8 mouse cellular contexts compared by ENCODE assay signal in genomic region chr4:120650208-120650592, GRCm38 (mm10). TPM values are rescaled to one million over a fixed set of nuclear protein-coding genes. Genes with fewer than 3 reads are reported as not detected.
DNase-seq lines count a peak whose midpoint lies in the region; ATAC-seq and TF ChIP-seq lines count a peak whose summit lies in the region.

No protein-coding gene starts in this region.

- H3K4me2 ChIP-seq in lung, embryonic 14.5 days = peak overlapping the region; percentile 73
- H3K4me2 ChIP-seq in intestine, postnatal 0 days (replicated peaks; ENCODE audit: low read depth) = peak overlapping the region; percentile 70
- peak overlapping the region; percentile 97 for H3K4me2 ChIP-seq in neural tube, embryonic 15.5 days

- no peak for TF ChIP-seq CTCF in lung, embryonic 14.5 days (IDR thresholded peaks at IDR 0.05; ENCODE audit: low read depth)
- TF ChIP-seq CTCF in intestine, postnatal 0 days (IDR thresholded peaks at IDR 0.05; ENCODE audit: low read depth) = no peak

- 21% methylated on average over 7 of the region's 7 CpGs for WGBS in lung, embryonic 14.5 days
- 23% methylated on average over 7 of the region's 7 CpGs for WGBS in intestine, postnatal 0 days
- WGBS in neural tube, embryonic 15.5 days = 21% methylated on average over 7 of the region's 7 CpGs

- peak overlapping the region; percentile 40 for H3K4me3 ChIP-seq in lung, embryonic 14.5 days (ENCODE audit: low read depth, low read length)
- H3K4me3 ChIP-seq in intestine, postnatal 0 days (ENCODE audit: low read depth, low read length) = peak overlapping the region; percentile 43
- peak overlapping the region; percentile 55 for H3K4me3 ChIP-seq in neural tube, embryonic 15.5 days (replicated peaks)

- peaks cover 43% of the 10 kb centered on the region for H3K27me3 ChIP-seq in lung, embryonic 14.5 days (ENCODE audit: insufficient read depth, low read length)
- peaks cover 32% of the 10 kb centered on the region for H3K27me3 ChIP-seq in intestine, postnatal 0 days (replicated peaks; ENCODE audit: control insufficient read depth, insufficient read depth, low read length)
- H3K27me3 ChIP-seq in neural tube, embryonic 15.5 days (replicated peaks) = peaks cover 18% of the 10 kb centered on the region

- H3K36me3 ChIP-seq in lung, embryonic 14.5 days (ENCODE audit: insufficient read depth) = no peaks in the 10 kb centered on the region
- no peaks in the 10 kb centered on the region for H3K36me3 ChIP-seq in intestine, postnatal 0 days (ENCODE audit: control insufficient read depth, insufficient read depth)
- no peaks in the 10 kb centered on the region for H3K36me3 ChIP-seq in neural tube, embryonic 15.5 days

- H3K4me1 ChIP-seq in lung, embryonic 14.5 days (ENCODE audit: insufficient read depth) = no peaks in the 10 kb centered on the region
- H3K4me1 ChIP-seq in intestine, postnatal 0 days (replicated peaks; ENCODE audit: control insufficient read depth, insufficient read depth, low read length) = no peaks in the 10 kb centered on the region
- H3K4me1 ChIP-seq in neural tube, embryonic 15.5 days = peaks cover 12% of the 10 kb centered on the region

- no peaks in the 10 kb centered on the region for H3K9me3 ChIP-seq in lung, embryonic 14.5 days (ENCODE audit: low read depth, low read length)
- H3K9me3 ChIP-seq in intestine, postnatal 0 days (ENCODE audit: control insufficient read depth) = no peaks in the 10 kb centered on the region
- no peaks in the 10 kb centered on the region for H3K9me3 ChIP-seq in neural tube, embryonic 15.5 days (replicated peaks)

- H3K9ac ChIP-seq in lung, embryonic 14.5 days = no peak overlapping the region
- no peak overlapping the region for H3K9ac ChIP-seq in intestine, postnatal 0 days (ENCODE audit: low read depth, low read length)
- peak overlapping the region; percentile 68 for H3K9ac ChIP-seq in neural tube, embryonic 15.5 days (replicated peaks)

- no peak for ATAC-seq in lung, embryonic 14.5 days (ENCODE audit: insufficient read depth)
- ATAC-seq in intestine, postnatal 0 days = no peak
- peak; percentile 34; the same call in 1 of the 2 replicates for ATAC-seq in neural tube, embryonic 15.5 days (ENCODE audit: low FRiP score)
- no peak for ATAC-seq in CD4-positive, CD25-positive, alpha-beta regulatory T cell, adult 4 months

- no peak overlapping the region for H3K27ac ChIP-seq in lung, embryonic 14.5 days (ENCODE audit: low read depth)
- no peak overlapping the region for H3K27ac ChIP-seq in intestine, postnatal 0 days (ENCODE audit: low read depth, low read length)
- H3K27ac ChIP-seq in neural tube, embryonic 15.5 days (replicated peaks) = no peak overlapping the region

- DNase-seq in cerebellum, adult 11 months = peak; percentile 18
- no peak for DNase-seq in cerebellum, postnatal 4 days (ENCODE audit: low spot score in 2 of 2)
- DNase-seq in lung, embryonic 14.5 days = no peak
- DNase-seq in lung, postnatal 4 days = no peak
- no peak for DNase-seq in urinary bladder, postnatal 25 days (ENCODE audit: low spot score)

RNA-seq across cellular contexts. Expression of gene Cited4, which starts 16.2 kb away (rescaled TPM):
- 1.6 and 2.3 TPM in 2 replicates for polyA plus RNA-seq in lung, embryonic 14.5 days (2014; fragmentation: Nextera tagmentation; extraction: Ambion mirVana)
- polyA plus RNA-seq in intestine, postnatal 0 days (2015; fragmentation: Nextera tagmentation; extraction: Ambion mirVana) = 1.7 and 2.1 TPM in 2 replicates
- polyA plus RNA-seq in neural tube, embryonic 15.5 days (2015; fragmentation: Nextera tagmentation; extraction: Ambion mirVana) = 1.4 and 2.1 TPM in 2 replicates
- polyA plus RNA-seq in CD4-positive, CD25-positive, alpha-beta regulatory T cell, adult 4 months (2017; shearing (Covaris generic)) = not detected
